Mouse (Mus musculus) limb, embryonic 15.5 days (tissue): ENCODE results near the gene Gpc6. TPM values are rescaled to one million over a fixed set of nuclear protein-coding genes. Genes with fewer than 3 reads are reported as not detected.

ENCODE experiments used
- ATAC-seq: fragments of 200-750 bp; cut with Nextera tagmentation; 2 replicates; pipeline ENCODE4 v1.8.0; 2017; ENCODE audit warnings: low read depth, moderate TSS enrichment; ENCODE audit not compliant: insufficient number of reproducible peaks, low FRiP score, low TSS enrichment
- H3K27ac ChIP-seq: fragments of 300-500 bp; sonication (generic); 2 replicates; pipeline ENCODE4 v1.5.1; 2015; ENCODE audit warnings: moderate library complexity, mild to moderate bottlenecking, inconsistent platforms
- H3K27me3 ChIP-seq: fragments of 300-500 bp; sonication (generic); 2 replicates; pipeline ENCODE4 v1.6.1; 2015; ENCODE audit warnings: inconsistent platforms
- H3K36me3 ChIP-seq: fragments of 300-500 bp; sonication (generic); 2 replicates; pipeline ENCODE4 v1.6.1; 2015; ENCODE audit warnings: inconsistent platforms
- H3K4me1 ChIP-seq: fragments of 300-500 bp; sonication (generic); 2 replicates; pipeline ENCODE4 v1.6.1; 2015; ENCODE audit warnings: inconsistent platforms
- H3K4me2 ChIP-seq: fragments of 300-500 bp; sonication (generic); 2 replicates; pipeline ENCODE4 v1.6.1; 2015; ENCODE audit warnings: mild to moderate bottlenecking, inconsistent platforms
- H3K4me3 ChIP-seq: fragments of 300-500 bp; sonication (generic); 2 replicates; pipeline ENCODE4 v1.5.1; 2015; ENCODE audit warnings: mild to moderate bottlenecking, inconsistent platforms
- H3K9ac ChIP-seq: fragments of 300-500 bp; sonication (generic); 2 replicates; pipeline ENCODE4 v1.6.1; 2015; ENCODE audit warnings: inconsistent platforms
- H3K9me3 ChIP-seq: fragments of 300-500 bp; sonication (generic); 2 replicates; pipeline ENCODE4 v1.6.1; 2016; ENCODE audit warnings: inconsistent platforms
- WGBS: fragments of 180-500 bp; shearing (Covaris S2); methylation state at CpG from one replicate; pipeline ENCODE4 v1.1.7; 2015; 5-methylcytosine and 5-hydroxymethylcytosine counted together
- polyA plus RNA-seq: library from polyadenylated mRNA; unstranded; fragments of >200 nt; fragmentation: Nextera tagmentation; extraction: Ambion mirVana; gene quantifications from 2 replicates; pipeline ENCODE4 v1.2.1, GENCODE M21; 2015

Gene Gpc6
- polyA plus RNA-seq, 1 experiment from 2014 or later: 42.5 TPM

GRCm38 (mm10) chr14:117599758-117600157 lies 674.6 kb downstream of the Gpc6 start:
- Histone ChIP-seq H3K4me2 (no peak overlapping the region), H3K9me3 (no peaks in the 10 kb centered on the region), H3K27ac (no peak overlapping the region), H3K4me3 (no peak overlapping the region), H3K4me1 (no peaks in the 10 kb centered on the region), H3K9ac (no peak overlapping the region), H3K36me3 (no peaks in the 10 kb centered on the region), H3K27me3 (no peaks in the 10 kb centered on the region)
- WGBS: 54% methylated on average over 5 of the region's 5 CpGs
- no peak for ATAC-seq

- no peaks in the 10 kb centered on the region for H3K27me3 ChIP-seq
- H3K4me3 ChIP-seq: no peak overlapping the region
- ATAC-seq: no peak
- H3K9ac ChIP-seq: no peak overlapping the region
- no peaks in the 10 kb centered on the region for H3K9me3 ChIP-seq
- no peak overlapping the region for H3K4me2 ChIP-seq
- H3K4me1 ChIP-seq: no peaks in the 10 kb centered on the region
- H3K36me3 ChIP-seq: no peaks in the 10 kb centered on the region
- WGBS: 48% methylated on average over 1 of the region's 1 CpGs
- H3K27ac ChIP-seq: no peak overlapping the region
Observed at GRCm38 (mm10) chr14:117603837-117604236, 678.7 kb downstream of the Gpc6 start.

GRCm38 (mm10) chr14:117605750-117606149 lies 680.6 kb downstream of the Gpc6 start:
- H3K36me3 ChIP-seq: no peaks in the 10 kb centered on the region
- H3K4me2 ChIP-seq: no peak overlapping the region
- WGBS: 78% methylated on average over 2 of the region's 2 CpGs
- ATAC-seq: no peak
- no peaks in the 10 kb centered on the region for H3K27me3 ChIP-seq
- H3K4me1 ChIP-seq: no peaks in the 10 kb centered on the region
- H3K4me3 ChIP-seq: no peak overlapping the region
- H3K9me3 ChIP-seq: no peaks in the 10 kb centered on the region
- H3K9ac ChIP-seq: no peak overlapping the region
- H3K27ac ChIP-seq: no peak overlapping the region

GRCm38 (mm10) chr14:117611113-117611512 lies 686.0 kb downstream of the Gpc6 start:
- H3K9me3 ChIP-seq: no peaks in the 10 kb centered on the region
- 59% methylated on average over 3 of the region's 3 CpGs for WGBS
- H3K4me2 ChIP-seq: no peak overlapping the region
- H3K4me3 ChIP-seq: no peak overlapping the region
- no peak overlapping the region for H3K27ac ChIP-seq
- H3K9ac ChIP-seq: no peak overlapping the region
- no peak for ATAC-seq
- H3K36me3 ChIP-seq: no peaks in the 10 kb centered on the region
- no peaks in the 10 kb centered on the region for H3K27me3 ChIP-seq
- no peaks in the 10 kb centered on the region for H3K4me1 ChIP-seq

GRCm38 (mm10) chr14:117625100-117625710 lies 700.1 kb downstream of the Gpc6 start:
- H3K36me3 ChIP-seq: no peaks in the 10 kb centered on the region
- no peak for ATAC-seq
- H3K27ac ChIP-seq: no peak overlapping the region
- no peaks in the 10 kb centered on the region for H3K9me3 ChIP-seq
- H3K4me3 ChIP-seq: no peak overlapping the region
- no peaks in the 10 kb centered on the region for H3K27me3 ChIP-seq
- no peak overlapping the region for H3K9ac ChIP-seq
- no peak overlapping the region for H3K4me2 ChIP-seq
- WGBS: 62% methylated on average over 9 of the region's 9 CpGs
- H3K4me1 ChIP-seq: no peaks in the 10 kb centered on the region; the same call in 1 of the 2 replicates

GRCm38 (mm10) chr14:117634238-117634940 lies 709.3 kb downstream of the Gpc6 start:
- WGBS: 40% methylated on average over 14 of the region's 14 CpGs
- Histone ChIP-seq H3K4me2 (no peak overlapping the region), H3K4me1 (no peaks in the 10 kb centered on the region; the same call in 1 of the 2 replicates), H3K36me3 (no peaks in the 10 kb centered on the region), H3K9me3 (no peaks in the 10 kb centered on the region), H3K9ac (no peak overlapping the region), H3K27ac (no peak overlapping the region), H3K4me3 (no peak overlapping the region), H3K27me3 (no peaks in the 10 kb centered on the region)
- ATAC-seq: no peak

- no peaks in the 10 kb centered on the region for H3K27me3 ChIP-seq
- H3K36me3 ChIP-seq: no peaks in the 10 kb centered on the region
- WGBS: 88% methylated on average over 2 of the region's 2 CpGs
- H3K9me3 ChIP-seq: no peaks in the 10 kb centered on the region
- no peak overlapping the region for H3K27ac ChIP-seq
- no peak overlapping the region for H3K9ac ChIP-seq
- no peak overlapping the region for H3K4me2 ChIP-seq
- no peak overlapping the region for H3K4me3 ChIP-seq
- H3K4me1 ChIP-seq: no peaks in the 10 kb centered on the region
- no peak for ATAC-seq
Observed at GRCm38 (mm10) chr14:117641853-117642252, 716.7 kb downstream of the Gpc6 start.

- 91% methylated on average over 1 of the region's 1 CpGs for WGBS
- Histone ChIP-seq H3K9ac (no peak overlapping the region), H3K4me1 (no peaks in the 10 kb centered on the region), H3K9me3 (no peaks in the 10 kb centered on the region), H3K4me3 (no peak overlapping the region), H3K4me2 (no peak overlapping the region), H3K27me3 (no peaks in the 10 kb centered on the region), H3K27ac (no peak overlapping the region), H3K36me3 (no peaks in the 10 kb centered on the region)
- ATAC-seq: no peak
Observed at GRCm38 (mm10) chr14:117643069-117643468, 718.0 kb downstream of the Gpc6 start.

GRCm38 (mm10) chr14:117648199-117648960 lies 723.3 kb downstream of the Gpc6 start:
- ATAC-seq: no peak
- no peaks in the 10 kb centered on the region for H3K27me3 ChIP-seq
- no peaks in the 10 kb centered on the region for H3K36me3 ChIP-seq
- no peak overlapping the region for H3K4me2 ChIP-seq
- H3K9me3 ChIP-seq: no peaks in the 10 kb centered on the region
- H3K4me3 ChIP-seq: no peak overlapping the region
- H3K4me1 ChIP-seq: no peaks in the 10 kb centered on the region
- no peak overlapping the region for H3K9ac ChIP-seq
- WGBS: 74% methylated on average over 9 of the region's 9 CpGs
- H3K27ac ChIP-seq: no peak overlapping the region

- ATAC-seq: no peak
- H3K4me3 ChIP-seq: no peak overlapping the region
- H3K4me2 ChIP-seq: no peak overlapping the region
- H3K9me3 ChIP-seq: no peaks in the 10 kb centered on the region
- no peak overlapping the region for H3K9ac ChIP-seq
- H3K4me1 ChIP-seq: no peaks in the 10 kb centered on the region
- H3K27me3 ChIP-seq: no peaks in the 10 kb centered on the region
- 92% methylated on average over 4 of the region's 4 CpGs for WGBS
- H3K36me3 ChIP-seq: no peaks in the 10 kb centered on the region
- H3K27ac ChIP-seq: no peak overlapping the region
Observed at GRCm38 (mm10) chr14:117650141-117650540, 725.0 kb downstream of the Gpc6 start.

GRCm38 (mm10) chr14:117651271-117651670 lies 726.2 kb downstream of the Gpc6 start:
- no peak for ATAC-seq
- Histone ChIP-seq H3K4me2 (no peak overlapping the region), H3K36me3 (no peaks in the 10 kb centered on the region), H3K27me3 (no peaks in the 10 kb centered on the region), H3K4me1 (no peaks in the 10 kb centered on the region), H3K9me3 (no peaks in the 10 kb centered on the region), H3K27ac (no peak overlapping the region), H3K4me3 (no peak overlapping the region), H3K9ac (no peak overlapping the region)
- 42% methylated on average over 4 of the region's 4 CpGs for WGBS

GRCm38 (mm10) chr14:117651938-117652337 lies 726.8 kb downstream of the Gpc6 start:
- Histone ChIP-seq H3K9ac (no peak overlapping the region), H3K4me1 (no peaks in the 10 kb centered on the region), H3K36me3 (no peaks in the 10 kb centered on the region), H3K4me3 (no peak overlapping the region), H3K27ac (no peak overlapping the region), H3K27me3 (no peaks in the 10 kb centered on the region), H3K4me2 (no peak overlapping the region), H3K9me3 (no peaks in the 10 kb centered on the region)
- ATAC-seq: no peak
- 67% methylated on average over 2 of the region's 2 CpGs for WGBS
